Mouse (Mus musculus) limb, embryonic 11.5 days (tissue): ENCODE measurements around the gene Lrrc4c. TPM values are rescaled to one million over a fixed set of nuclear protein-coding genes. Genes with fewer than 3 reads are reported as not detected.

Source experiments
- ATAC-seq: fragments of 200-750 bp; cut with Nextera tagmentation; 2 replicates; pipeline ENCODE4 v1.8.0; 2017; ENCODE audit warnings: low read depth; ENCODE audit not compliant: insufficient number of reproducible peaks, low FRiP score, low TSS enrichment
- DNase-seq: peaks from one replicate; pipeline ENCODE4 v3.0.0-alpha.2; 2015; ENCODE audit warnings: low spot score
- H3K27ac ChIP-seq: fragments of 300-500 bp; sonication (generic); replicated peaks from 2 replicates; pipeline ENCODE4 v1.5.1; 2014; ENCODE audit warnings: low read depth, mild to moderate bottlenecking, low read length
- H3K27me3 ChIP-seq: fragments of 300-500 bp; sonication (generic); 2 replicates; pipeline ENCODE4 v1.6.1; 2014; ENCODE audit warnings: mild to moderate bottlenecking, low read length, mixed read lengths; ENCODE audit not compliant: control insufficient read depth, insufficient read depth
- H3K36me3 ChIP-seq: fragments of 300-500 bp; sonication (generic); 2 replicates; pipeline ENCODE4 v1.6.1; 2014; ENCODE audit warnings: mild to moderate bottlenecking, low read length, moderate library complexity, mixed read lengths; ENCODE audit not compliant: control insufficient read depth, insufficient read depth
- H3K4me1 ChIP-seq: fragments of 300-500 bp; sonication (generic); 2 replicates; pipeline ENCODE4 v1.6.1; 2014; ENCODE audit warnings: low read length, mixed read lengths; ENCODE audit not compliant: control insufficient read depth, insufficient read depth
- H3K4me2 ChIP-seq: fragments of 300-500 bp; sonication (generic); 2 replicates; pipeline ENCODE4 v1.6.1; 2014; ENCODE audit warnings: low read depth, mild to moderate bottlenecking, moderate library complexity; ENCODE audit not compliant: severe bottlenecking
- H3K4me3 ChIP-seq: fragments of 300-500 bp; sonication (generic); 2 replicates; pipeline ENCODE4 v1.5.1; 2014; ENCODE audit warnings: low read depth, low read length
- H3K9ac ChIP-seq: fragments of 300-500 bp; sonication (generic); 2 replicates; pipeline ENCODE4 v1.6.1; 2014; ENCODE audit warnings: mild to moderate bottlenecking, low read length
- H3K9me3 ChIP-seq: fragments of 300-500 bp; sonication (generic); 2 replicates; pipeline ENCODE4 v1.6.1; 2016; ENCODE audit warnings: low read length; ENCODE audit not compliant: control insufficient read depth
- WGBS: fragments of 180-500 bp; shearing (Covaris S2); extraction: QIAGEN DNeasy Blood & Tissue Kit; methylation state at CpG from one replicate; pipeline ENCODE4 v1.1.7; 2014; 5-methylcytosine and 5-hydroxymethylcytosine counted together
- polyA plus RNA-seq: library from polyadenylated mRNA; unstranded; fragments of >200 nt; fragmentation: Nextera tagmentation; extraction: Ambion mirVana; gene quantifications from 2 replicates; pipeline ENCODE4 v1.2.1, GENCODE M21; 2014

The Lrrc4c gene
- polyA plus RNA-seq, 1 experiment from 2014 or later = 0.13 TPM

DNA sequence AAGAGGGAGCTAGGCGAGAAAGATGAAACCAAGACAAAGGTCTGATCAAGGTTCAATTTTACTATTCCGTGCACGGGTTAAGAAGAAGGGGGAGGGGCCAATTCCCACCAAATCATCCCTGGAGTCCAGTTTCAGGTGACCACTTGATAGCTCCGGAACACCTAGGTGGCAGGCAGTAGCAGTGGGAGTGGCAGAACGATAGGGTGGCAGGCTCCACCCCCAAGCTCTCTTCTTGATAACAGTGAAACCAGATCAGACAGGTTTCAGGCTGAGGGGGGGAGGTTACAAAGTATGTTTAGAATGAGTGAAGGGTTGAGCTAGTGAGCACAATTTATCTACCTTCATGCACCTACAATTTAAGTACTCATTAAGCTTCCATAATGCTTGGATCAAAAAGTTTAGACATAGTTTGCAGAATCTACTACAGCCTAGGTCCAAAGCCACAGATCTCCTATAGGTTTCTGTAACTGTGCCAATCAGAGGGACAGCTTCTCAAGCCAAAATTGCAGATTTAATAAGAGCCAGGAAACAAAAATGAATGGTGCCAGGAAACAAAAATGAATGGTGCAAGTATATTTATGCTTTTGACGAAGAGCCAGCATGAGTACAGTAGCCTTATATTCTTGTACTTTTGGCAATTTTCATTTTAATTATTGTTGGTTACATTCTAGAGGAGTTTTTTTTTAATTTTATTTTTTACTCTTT is 478.9 kb downstream of the Lrrc4c start:
- no peaks in the 10 kb centered on the region for H3K4me1 ChIP-seq
- no peak overlapping the region for H3K9ac ChIP-seq
- no peak overlapping the region for H3K4me2 ChIP-seq
- ATAC-seq (no peak), DNase-seq (no peak)
- H3K27ac ChIP-seq = no peak overlapping the region
- no peaks in the 10 kb centered on the region for H3K27me3 ChIP-seq
- 45% methylated on average over 6 of the region's 6 CpGs for WGBS
- H3K4me3 ChIP-seq = no peak overlapping the region
- no peaks in the 10 kb centered on the region for H3K9me3 ChIP-seq
- H3K36me3 ChIP-seq = no peaks in the 10 kb centered on the region

DNA sequence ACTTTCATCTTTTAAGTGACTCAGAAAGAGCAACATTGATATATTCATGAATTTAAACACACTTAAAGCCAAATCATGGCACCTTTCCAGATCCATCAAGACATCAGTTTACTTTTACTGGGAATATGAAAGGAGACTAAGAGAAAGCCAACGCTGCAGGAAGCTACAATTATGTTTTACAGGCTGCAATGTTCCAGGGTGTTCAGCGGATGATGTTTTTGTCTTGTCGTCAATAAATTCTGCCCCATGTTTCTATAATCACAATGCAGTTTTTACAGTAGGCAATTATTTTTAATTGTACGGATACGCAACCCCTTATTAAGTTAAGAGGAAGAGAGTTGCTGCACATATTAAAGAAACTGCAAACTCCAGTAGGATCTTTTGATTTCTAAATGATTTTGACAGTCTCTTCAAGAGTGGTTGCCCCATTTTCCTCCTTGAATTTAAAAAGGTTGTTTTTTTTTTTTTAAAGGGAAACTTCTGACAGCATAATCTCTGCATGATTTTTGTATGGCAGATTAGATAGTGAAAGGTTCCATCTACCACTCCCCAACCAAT is 532.9 kb downstream of the Lrrc4c start:
- WGBS = 82% methylated on average over 5 of the region's 5 CpGs
- H3K27me3 ChIP-seq = no peaks in the 10 kb centered on the region
- H3K4me1 ChIP-seq = no peaks in the 10 kb centered on the region
- DNase-seq = no peak
- H3K9me3 ChIP-seq = no peaks in the 10 kb centered on the region
- H3K27ac ChIP-seq = no peak overlapping the region
- ATAC-seq = no peak
- H3K4me3 ChIP-seq = no peak overlapping the region
- H3K4me2 ChIP-seq = no peak overlapping the region
- H3K36me3 ChIP-seq = no peaks in the 10 kb centered on the region
- H3K9ac ChIP-seq = no peak overlapping the region

DNA sequence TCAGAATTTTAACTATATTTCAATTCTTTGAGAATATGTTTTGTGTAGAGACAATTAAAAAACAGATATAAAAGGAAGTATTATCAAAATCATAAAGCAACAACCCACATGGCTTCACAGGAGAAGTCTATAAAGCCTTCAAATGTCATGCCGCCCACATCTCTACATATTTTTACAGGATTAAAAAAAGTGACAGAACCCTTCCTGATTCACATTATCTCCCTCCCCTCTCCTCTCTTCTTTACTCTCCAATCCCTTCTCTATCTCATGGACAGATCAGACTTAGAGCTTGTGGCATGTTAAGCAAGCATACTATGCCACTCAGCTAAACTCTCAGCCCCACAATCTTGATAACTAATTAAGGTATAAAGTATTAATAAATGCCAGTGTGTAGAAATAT is 535.8 kb downstream of the Lrrc4c start:
- 93% methylated on average over 1 of the region's 1 CpGs for WGBS
- Histone ChIP-seq H3K4me1 (no peaks in the 10 kb centered on the region), H3K4me3 (no peak overlapping the region), H3K9me3 (no peaks in the 10 kb centered on the region), H3K27me3 (no peaks in the 10 kb centered on the region), H3K4me2 (no peak overlapping the region), H3K27ac (no peak overlapping the region), H3K9ac (no peak overlapping the region), H3K36me3 (no peaks in the 10 kb centered on the region)
- DNase-seq = no peak
- ATAC-seq = no peak

DNA sequence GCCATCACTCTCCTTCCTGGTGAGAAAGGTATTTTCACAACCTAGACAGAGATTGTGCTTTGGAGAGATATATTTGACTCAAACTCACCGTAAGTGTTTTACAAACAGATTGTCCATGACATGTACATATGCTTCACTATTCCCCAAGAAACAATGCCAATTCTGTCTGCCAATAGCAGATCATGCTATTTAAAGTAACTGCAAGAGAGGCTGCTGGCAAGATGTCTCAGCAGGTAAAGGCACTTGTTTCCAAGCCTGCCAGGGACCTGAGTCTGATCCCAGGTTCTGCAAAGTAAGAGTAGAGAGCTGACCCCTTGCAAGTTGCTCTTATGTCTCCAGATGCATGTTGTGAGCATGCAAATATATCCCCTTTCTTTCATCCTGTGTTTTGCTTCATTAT is 558.1 kb downstream of the Lrrc4c start:
- 100% methylated on average over 1 of the region's 1 CpGs for whole genome bisulfite sequencing
- ATAC-seq = no peak
- no peak overlapping the region for H3K4me2 ChIP-seq
- no peak overlapping the region for H3K27ac ChIP-seq
- H3K9ac ChIP-seq = no peak overlapping the region
- no peak overlapping the region for H3K4me3 ChIP-seq
- no peaks in the 10 kb centered on the region for H3K27me3 ChIP-seq
- H3K9me3 ChIP-seq = no peaks in the 10 kb centered on the region
- H3K4me1 ChIP-seq = no peaks in the 10 kb centered on the region
- H3K36me3 ChIP-seq = no peaks in the 10 kb centered on the region
- DNase-seq = no peak

DNA sequence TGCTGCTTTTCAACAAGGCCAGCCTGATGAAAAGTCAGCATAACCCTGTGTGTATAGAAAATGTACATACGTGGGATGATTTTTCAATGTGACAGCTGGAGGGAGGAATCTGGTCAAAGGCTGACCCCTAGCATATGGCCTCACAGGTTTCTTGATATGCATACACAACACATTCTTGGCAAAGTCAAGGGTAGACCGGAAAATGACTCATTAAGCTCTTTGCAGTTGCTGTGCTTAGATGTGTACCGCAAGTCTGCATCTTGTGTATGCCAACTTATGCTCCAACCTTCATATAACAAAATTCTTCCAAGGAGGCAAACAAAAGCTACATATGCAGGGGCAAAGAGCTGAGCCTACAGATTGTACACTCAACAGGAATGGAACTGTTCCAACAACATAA is 631.6 kb downstream of the Lrrc4c start:
- Histone ChIP-seq H3K4me3 (no peak overlapping the region), H3K4me2 (no peak overlapping the region), H3K36me3 (no peaks in the 10 kb centered on the region), H3K27me3 (no peaks in the 10 kb centered on the region), H3K9me3 (no peaks in the 10 kb centered on the region), H3K4me1 (no peaks in the 10 kb centered on the region), H3K9ac (no peak overlapping the region), H3K27ac (no peak overlapping the region)
- DNase-seq (no peak), ATAC-seq (no peak)
- WGBS = 87% methylated on average over 3 of the region's 3 CpGs

DNA sequence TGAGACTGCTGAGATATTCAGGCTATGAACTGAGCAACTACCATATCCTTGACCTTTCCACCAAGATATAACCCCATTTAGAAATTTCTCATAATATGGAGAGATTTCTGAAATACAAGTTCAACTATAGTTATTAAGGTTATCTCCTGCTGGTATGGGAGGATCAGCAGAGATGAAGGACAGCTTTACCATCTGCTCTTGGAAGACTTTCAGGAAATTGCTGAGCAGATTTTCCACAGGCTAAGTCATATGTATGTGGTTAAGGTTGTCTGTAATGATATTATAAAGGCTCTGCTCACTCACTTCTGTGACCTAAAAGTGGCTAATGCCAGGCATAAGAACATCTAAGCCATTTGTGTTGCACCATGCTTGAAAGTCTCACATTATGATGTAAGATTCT is 681.6 kb downstream of the Lrrc4c start:
- ATAC-seq (no peak), DNase-seq (no peak)
- H3K27me3 ChIP-seq = no peaks in the 10 kb centered on the region
- no peak overlapping the region for H3K4me2 ChIP-seq
- H3K9me3 ChIP-seq = no peaks in the 10 kb centered on the region
- H3K9ac ChIP-seq = no peak overlapping the region
- H3K27ac ChIP-seq = no peak overlapping the region
- H3K4me3 ChIP-seq = no peak overlapping the region
- H3K36me3 ChIP-seq = no peaks in the 10 kb centered on the region
- no peaks in the 10 kb centered on the region for H3K4me1 ChIP-seq

DNA sequence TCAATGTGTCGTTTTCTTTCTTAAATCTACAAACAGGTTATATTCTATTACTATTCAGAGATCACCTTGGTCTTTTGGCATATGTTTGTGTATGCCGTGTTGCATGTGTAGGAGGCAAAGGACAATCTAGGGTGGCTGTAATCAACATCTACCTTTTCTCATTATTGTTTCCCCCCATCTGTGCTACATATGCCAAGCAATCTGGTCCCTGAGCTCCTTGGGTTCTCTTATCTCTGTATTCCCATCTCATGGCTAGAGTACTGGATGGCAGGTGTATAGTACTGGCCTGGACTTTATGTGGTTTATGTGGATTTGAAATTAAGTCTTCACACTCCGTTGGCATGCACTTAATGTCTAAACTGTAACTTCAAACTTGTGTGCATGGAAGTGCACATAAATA is 700.4 kb downstream of the Lrrc4c start:
- no peaks in the 10 kb centered on the region for H3K36me3 ChIP-seq
- H3K9me3 ChIP-seq = no peaks in the 10 kb centered on the region
- H3K4me1 ChIP-seq = no peaks in the 10 kb centered on the region
- H3K9ac ChIP-seq = no peak overlapping the region
- no peak overlapping the region for H3K4me2 ChIP-seq
- H3K27ac ChIP-seq = no peak overlapping the region
- DNase-seq (no peak), ATAC-seq (no peak)
- 86% methylated on average over 3 of the region's 3 CpGs for WGBS
- H3K4me3 ChIP-seq = no peak overlapping the region
- H3K27me3 ChIP-seq = no peaks in the 10 kb centered on the region

DNA sequence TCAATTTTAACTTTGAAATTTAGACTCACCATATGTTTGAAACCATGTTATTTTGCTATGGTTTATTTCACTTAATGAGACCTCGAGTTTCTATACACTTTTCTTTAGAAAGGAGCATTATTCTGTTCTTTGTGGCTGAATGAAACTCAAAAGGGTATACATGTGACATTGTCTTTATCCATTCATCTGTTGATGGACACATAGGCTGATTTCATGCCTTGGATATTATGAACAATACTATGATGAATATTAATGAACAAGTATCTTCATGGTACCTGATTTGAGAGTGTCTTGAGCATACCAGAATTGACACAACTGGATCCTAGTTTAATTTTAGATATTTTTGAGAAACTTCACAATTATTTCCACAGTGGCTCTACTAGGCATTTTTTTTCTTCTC is 709.0 kb downstream of the Lrrc4c start:
- no peaks in the 10 kb centered on the region for H3K9me3 ChIP-seq
- no peaks in the 10 kb centered on the region for H3K27me3 ChIP-seq
- DNase-seq (no peak), ATAC-seq (no peak)
- no peak overlapping the region for H3K4me2 ChIP-seq
- no peak overlapping the region for H3K27ac ChIP-seq
- H3K4me1 ChIP-seq = no peaks in the 10 kb centered on the region
- H3K9ac ChIP-seq = no peak overlapping the region
- 61% methylated on average over 1 of the region's 1 CpGs for WGBS
- H3K36me3 ChIP-seq = no peaks in the 10 kb centered on the region
- H3K4me3 ChIP-seq = no peak overlapping the region

DNA sequence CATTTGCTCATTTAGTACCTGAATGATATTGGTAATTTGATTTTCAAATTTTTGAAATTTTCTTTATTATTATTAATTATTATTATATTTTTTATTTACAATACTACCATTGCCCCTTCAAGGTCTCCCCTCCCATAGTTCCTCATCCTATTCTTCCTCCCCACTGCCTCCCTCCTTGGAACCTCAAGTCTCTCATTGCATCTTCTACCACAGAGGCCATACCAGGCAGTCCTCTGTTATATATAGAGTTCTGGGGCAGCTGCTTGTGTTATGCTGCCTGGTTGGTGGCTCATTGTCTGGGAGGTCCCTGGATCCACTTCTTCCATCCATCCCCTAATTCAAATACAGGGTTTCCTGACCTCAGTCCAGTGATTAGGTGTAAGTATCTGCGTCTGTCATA is 709.6 kb downstream of the Lrrc4c start:
- H3K27me3 ChIP-seq = no peaks in the 10 kb centered on the region
- 93% methylated on average over 1 of the region's 1 CpGs for whole genome bisulfite sequencing
- no peak overlapping the region for H3K4me3 ChIP-seq
- no peak overlapping the region for H3K9ac ChIP-seq
- H3K4me2 ChIP-seq = no peak overlapping the region
- ATAC-seq = no peak
- DNase-seq = no peak
- no peak overlapping the region for H3K27ac ChIP-seq
- H3K9me3 ChIP-seq = no peaks in the 10 kb centered on the region
- no peaks in the 10 kb centered on the region for H3K36me3 ChIP-seq
- no peaks in the 10 kb centered on the region for H3K4me1 ChIP-seq
